Mouse (Mus musculus) heart, embryonic 12.5 days (tissue): Measurements from ENCODE around the gene Smco4. TPM values are rescaled to one million over a fixed set of nuclear protein-coding genes. Genes with fewer than 3 reads are reported as not detected.

Source experiments
- ATAC-seq: fragments of 200-750 bp; cut with Nextera tagmentation; 2 replicates; pipeline ENCODE4 v1.8.0; 2017; ENCODE audit warnings: moderate TSS enrichment, moderate library complexity; ENCODE audit not compliant: insufficient number of reproducible peaks, low FRiP score
- H3K27ac ChIP-seq: fragments of 300-500 bp; sonication (generic); 2 replicates; pipeline ENCODE4 v1.5.1; 2016; ENCODE audit warnings: mild to moderate bottlenecking, moderate library complexity; ENCODE audit not compliant: poor library complexity, severe bottlenecking
- H3K27me3 ChIP-seq: fragments of 300-500 bp; sonication (generic); replicated peaks from 2 replicates; pipeline ENCODE4 v1.6.1; 2016; ENCODE audit warnings: mild to moderate bottlenecking, moderate library complexity
- H3K36me3 ChIP-seq: fragments of 300-500 bp; sonication (generic); 2 replicates; pipeline ENCODE4 v1.6.1; 2016; ENCODE audit warnings: mild to moderate bottlenecking, moderate library complexity
- H3K4me1 ChIP-seq: fragments of 300-500 bp; sonication (generic); replicated peaks from 2 replicates; pipeline ENCODE4 v1.6.1; 2016; ENCODE audit warnings: mild to moderate bottlenecking
- H3K4me2 ChIP-seq: fragments of 300-500 bp; sonication (generic); 2 replicates; pipeline ENCODE4 v1.6.1; 2016; ENCODE audit warnings: mild to moderate bottlenecking, moderate library complexity
- H3K4me3 ChIP-seq: fragments of 300-500 bp; sonication (generic); 2 replicates; pipeline ENCODE4 v1.5.1; 2016; ENCODE audit warnings: mild to moderate bottlenecking
- H3K9ac ChIP-seq: fragments of 300-500 bp; sonication (generic); 2 replicates; pipeline ENCODE4 v1.6.1; 2016; ENCODE audit warnings: mild to moderate bottlenecking, moderate library complexity
- H3K9me3 ChIP-seq: fragments of 300-500 bp; sonication (generic); replicated peaks from 2 replicates; pipeline ENCODE4 v1.6.1; 2016; ENCODE audit warnings: mild to moderate bottlenecking, moderate library complexity
- WGBS: fragments of 180-500 bp; shearing (Covaris S2); methylation state at CpG from one replicate; pipeline ENCODE4 v1.1.7; 2016; 5-methylcytosine and 5-hydroxymethylcytosine counted together
- polyA plus RNA-seq: library from polyadenylated mRNA; unstranded; fragments of >200 nt; fragmentation: Nextera tagmentation; extraction: Ambion mirVana; gene quantifications from 2 replicates; pipeline ENCODE4 v1.2.1, GENCODE M21; 2016

The Smco4 gene
- polyA plus RNA-seq, 1 experiment from 2014 or later: 1.9 TPM

DNA sequence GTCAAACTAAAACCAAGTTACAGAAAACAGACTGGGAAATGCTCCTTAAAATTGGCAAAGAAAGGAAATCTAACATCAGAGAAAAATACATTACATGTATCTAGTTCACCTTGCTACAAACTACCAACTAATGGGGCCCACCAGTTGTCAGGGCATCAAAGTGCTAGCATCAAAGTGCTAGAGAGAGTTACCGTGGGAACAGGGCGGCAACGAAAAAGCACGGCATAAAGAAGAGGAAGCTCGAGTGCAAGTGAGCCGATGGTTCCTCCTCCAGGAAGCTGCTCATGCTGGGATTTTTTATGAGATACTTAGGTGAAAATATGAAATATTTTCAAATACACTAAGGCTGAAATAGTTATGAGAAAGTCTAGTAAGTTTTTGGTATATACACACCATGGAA lies 86.9 kb downstream of the Smco4 start:
- Histone ChIP-seq H3K27ac (no peak overlapping the region), H3K9me3 (0 out of 2 replicates have a peak, but pooled peaks cover 3% of the 10 kb centered on the region), H3K4me2 (no peak overlapping the region), H3K9ac (no peak overlapping the region), H3K36me3 (no peaks in the 10 kb centered on the region), H3K4me3 (no peak overlapping the region), H3K27me3 (no peaks in the 10 kb centered on the region), H3K4me1 (no peaks in the 10 kb centered on the region)
- ATAC-seq: no peak
- 69% methylated on average over 6 of the region's 6 CpGs for WGBS

GRCm38 (mm10) chr9:15582026-15582425 lies 88.8 kb downstream of the Smco4 start:
- Histone ChIP-seq H3K4me3 (no peak overlapping the region), H3K9ac (no peak overlapping the region), H3K4me2 (no peak overlapping the region), H3K36me3 (no peaks in the 10 kb centered on the region), H3K4me1 (no peaks in the 10 kb centered on the region), H3K27ac (no peak overlapping the region), H3K9me3 (no peaks in the 10 kb centered on the region), H3K27me3 (no peaks in the 10 kb centered on the region)
- 92% methylated on average over 5 of the region's 5 CpGs for WGBS
- no peak for ATAC-seq

DNA sequence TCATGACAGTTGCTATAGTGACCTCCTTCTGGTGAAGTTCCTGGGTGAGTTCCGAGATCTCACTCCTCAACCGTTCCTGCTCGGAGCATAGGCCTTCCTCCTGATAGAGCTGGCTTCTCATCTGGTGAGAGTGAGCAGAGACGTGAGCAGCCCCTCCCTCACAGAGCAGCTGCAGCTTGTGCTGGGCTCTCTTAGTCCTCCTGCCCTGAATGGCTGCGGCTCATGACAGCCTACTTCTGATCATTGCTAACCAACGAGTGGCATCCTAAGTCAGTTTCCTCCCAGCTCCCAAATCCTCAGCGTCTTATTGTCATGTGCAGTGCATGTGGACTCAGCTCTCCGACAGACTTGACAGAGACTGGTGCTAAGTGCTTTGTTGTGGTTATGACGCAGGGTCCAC lies 91.0 kb downstream of the Smco4 start:
- no peak overlapping the region for H3K4me3 ChIP-seq
- H3K9ac ChIP-seq: no peak overlapping the region
- 68% methylated on average over 9 of the region's 9 CpGs for WGBS
- no peaks in the 10 kb centered on the region for H3K9me3 ChIP-seq
- no peak overlapping the region for H3K4me2 ChIP-seq
- H3K27ac ChIP-seq: no peak overlapping the region
- no peak for ATAC-seq
- no peaks in the 10 kb centered on the region for H3K36me3 ChIP-seq
- H3K4me1 ChIP-seq: no peaks in the 10 kb centered on the region
- no peaks in the 10 kb centered on the region for H3K27me3 ChIP-seq

GRCm38 (mm10) chr9:15585956-15586355 lies 92.7 kb downstream of the Smco4 start:
- Histone ChIP-seq H3K9me3 (no peaks in the 10 kb centered on the region), H3K27me3 (no peaks in the 10 kb centered on the region), H3K4me1 (no peaks in the 10 kb centered on the region), H3K4me3 (no peak overlapping the region), H3K36me3 (no peaks in the 10 kb centered on the region), H3K27ac (no peak overlapping the region), H3K9ac (no peak overlapping the region), H3K4me2 (no peak overlapping the region)
- WGBS: 86% methylated on average over 1 of the region's 1 CpGs
- no peak for ATAC-seq

- H3K36me3 ChIP-seq: no peaks in the 10 kb centered on the region
- no peak overlapping the region for H3K4me3 ChIP-seq
- WGBS: 60% methylated on average over 6 of the region's 6 CpGs
- H3K9me3 ChIP-seq: no peaks in the 10 kb centered on the region
- no peak overlapping the region for H3K27ac ChIP-seq
- H3K9ac ChIP-seq: no peak overlapping the region
- no peak overlapping the region for H3K4me2 ChIP-seq
- no peaks in the 10 kb centered on the region for H3K4me1 ChIP-seq
- ATAC-seq: no peak
- H3K27me3 ChIP-seq: no peaks in the 10 kb centered on the region
Observed at GRCm38 (mm10) chr9:15587157-15587854, 94.1 kb downstream of the Smco4 start.

GRCm38 (mm10) chr9:15594148-15594547 lies 100.9 kb downstream of the Smco4 start:
- Histone ChIP-seq H3K36me3 (no peaks in the 10 kb centered on the region), H3K4me2 (no peak overlapping the region), H3K9ac (no peak overlapping the region), H3K27me3 (no peaks in the 10 kb centered on the region), H3K4me3 (no peak overlapping the region), H3K27ac (no peak overlapping the region), H3K4me1 (no peaks in the 10 kb centered on the region), H3K9me3 (0 out of 2 replicates have a peak, but pooled peaks cover 5% of the 10 kb centered on the region)
- 73% methylated on average over 4 of the region's 4 CpGs for WGBS
- ATAC-seq: no peak

Other genes with a start within 250 kb of the Smco4 start
- gene Med17, start 213.5 kb upstream of the Smco4 start, polyA plus RNA-seq: 20.6 and 23.6 TPM in 2 replicates
- gene Taf1d, start 187.2 kb upstream of the Smco4 start, polyA plus RNA-seq: 44.8 and 48.2 TPM in 2 replicates
- 6.2 and 6.3 TPM in 2 replicates for gene 4931406C07Rik, start 187.0 kb upstream of the Smco4 start, polyA plus RNA-seq
- 14.8 and 15.5 TPM in 2 replicates for gene Cep295, start 135.6 kb upstream of the Smco4 start, polyA plus RNA-seq
- gene Deup1, start 134.5 kb downstream of the Smco4 start, polyA plus RNA-seq: 0.09 TPM in 2 replicates
- 11.8 and 11.9 TPM in 2 replicates for gene Slc36a4, start 216.3 kb downstream of the Smco4 start, polyA plus RNA-seq